Mouse (Mus musculus) spleen, adult 2 months (tissue): Measurements from ENCODE around the gene H2-Ab1.
"Not testable (repeated sequence)": the region's sequence is repeated elsewhere in the genome, so short reads cannot be mapped to it uniquely, and the experiment has no call there.

ENCODE experiments used
- CTCF ChIP-seq: fragments of 200-500 bp; IDR thresholded peaks from 2 replicates; pipeline ENCODE4 v1.5.1; 2011; ENCODE audit warnings: mild to moderate bottlenecking, inconsistent platforms; ENCODE audit not compliant: insufficient read depth, insufficient read length, insufficient replicate concordance; ENCODE audit errors: extremely low read depth
- POLR2A ChIP-seq: fragments of 200-500 bp; IDR thresholded peaks from 2 replicates; pipeline ENCODE4 v1.6.1; 2011; ENCODE audit warnings: low read depth, low read length, inconsistent platforms

DNA sequence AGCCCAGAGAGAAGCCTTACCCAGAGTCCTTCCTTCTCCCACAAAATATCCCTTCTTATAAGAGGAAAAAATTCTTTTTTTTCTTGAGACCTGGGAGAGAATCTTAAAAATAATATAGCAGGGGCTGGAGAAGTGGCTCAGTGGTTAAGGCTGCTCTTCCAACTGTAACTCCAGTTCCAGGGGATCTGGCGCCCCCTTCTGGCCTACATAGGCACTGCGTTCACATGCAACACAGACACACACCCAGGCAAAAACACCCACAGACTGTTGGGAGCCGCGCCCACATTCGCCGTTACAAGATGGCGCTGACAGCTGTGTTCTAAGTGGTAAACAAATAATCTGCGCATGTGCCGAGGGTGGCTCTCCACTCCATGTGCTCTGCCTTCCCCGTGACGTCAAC lies 38.4 kb upstream of the H2-Ab1 start:
- TF ChIP-seq CTCF: peak; percentile 60; the same call in 1 of the 2 replicates
- not testable (repeated sequence) for TF ChIP-seq POLR2A
